Comparison of ENCODE assay signal across 35 mouse cellular contexts in genomic region chr4:123314497-123314896, GRCm38 (mm10). TPM values are rescaled to one million over a fixed set of nuclear protein-coding genes. Genes with fewer than 3 reads are reported as not detected.
"Had no signal": no experiment of that assay in that cellular context is flagged by ENCODE, and none has a peak within 500 bp of the region (broad histone marks: within the 10 kb centered on the region; RNA-seq: fewer than 3 reads in every experiment).

No protein-coding gene starts in this region.

- H3K9me3 ChIP-seq: embryonic facial prominence, embryonic 12.5 days; embryonic facial prominence, embryonic 13.5 days; embryonic facial prominence, embryonic 15.5 days; forebrain, embryonic 10.5 days; forebrain, embryonic 12.5 days; forebrain, embryonic 13.5 days; forebrain, embryonic 15.5 days had no signal

- H3K9ac ChIP-seq: embryonic facial prominence, embryonic 12.5 days; embryonic facial prominence, embryonic 13.5 days; embryonic facial prominence, embryonic 15.5 days; forebrain, embryonic 12.5 days; forebrain, embryonic 13.5 days; forebrain, embryonic 15.5 days; forebrain, postnatal 0 days had no signal

- H3K36me3 ChIP-seq: embryonic facial prominence, embryonic 12.5 days; embryonic facial prominence, embryonic 13.5 days; embryonic facial prominence, embryonic 15.5 days; forebrain, embryonic 12.5 days; forebrain, embryonic 15.5 days had no signal

- ATAC-seq: forebrain, embryonic 13.5 days; forebrain, embryonic 14.5 days; forebrain, embryonic 15.5 days; forebrain, embryonic 16.5 days; forebrain, postnatal 0 days had no signal

- DNase-seq: cerebellum, adult 8-10 months; cerebellum, adult 9-10 months; cerebellum, adult 9-11 months; cerebellum, postnatal 10 days; cerebellum, postnatal 14 days; cerebellum, postnatal 25 days; cerebellum, postnatal 36 days; embryo, embryonic 11 days; forebrain, postnatal 0 days; gastrocnemius, adult 2 months; gastrocnemius, postnatal 10 days; gastrocnemius, postnatal 14 days; gastrocnemius, postnatal 25 days; gastrocnemius, postnatal 36 days; heart, adult 11 months; heart, adult 18-20 months; heart, adult 2 months had no signal

- H3K4me2 ChIP-seq: embryonic facial prominence, embryonic 12.5 days; embryonic facial prominence, embryonic 13.5 days; embryonic facial prominence, embryonic 15.5 days; forebrain, embryonic 12.5 days; forebrain, embryonic 13.5 days; forebrain, embryonic 15.5 days had no signal

- H3K27me3 ChIP-seq: embryonic facial prominence, embryonic 12.5 days; embryonic facial prominence, embryonic 13.5 days; embryonic facial prominence, embryonic 15.5 days; forebrain, embryonic 13.5 days; forebrain, embryonic 15.5 days had no signal

- H3K4me3 ChIP-seq: embryonic facial prominence, embryonic 10.5 days; embryonic facial prominence, embryonic 12.5 days; embryonic facial prominence, embryonic 13.5 days; embryonic facial prominence, embryonic 15.5 days; erythroblast, embryonic 14.5 days; forebrain, embryonic 10.5 days; forebrain, embryonic 12.5 days; forebrain, embryonic 13.5 days; forebrain, embryonic 15.5 days; gastrocnemius, adult 2 months; heart, adult 2 months had no signal

- H3K27ac ChIP-seq: embryonic facial prominence, embryonic 10.5 days; embryonic facial prominence, embryonic 12.5 days; embryonic facial prominence, embryonic 13.5 days; embryonic facial prominence, embryonic 15.5 days; forebrain, embryonic 10.5 days; forebrain, embryonic 12.5 days; forebrain, embryonic 13.5 days; forebrain, embryonic 15.5 days; gastrocnemius, adult 2 months; heart, adult 2 months had no signal

- H3K4me1 ChIP-seq: embryonic facial prominence, embryonic 12.5 days; embryonic facial prominence, embryonic 15.5 days; forebrain, embryonic 10.5 days; forebrain, embryonic 12.5 days; forebrain, embryonic 13.5 days; forebrain, embryonic 15.5 days had no signal

RNA-seq across cellular contexts. Expression of gene Oxct2a, which starts 8.9 kb away (rescaled TPM):
- total RNA-seq: common myeloid progenitor, adult 5-6 weeks; gastrocnemius, postnatal 4 days; granulocyte monocyte progenitor cell, adult 5-6 weeks; heart, adult 18-20 months; heart, adult 2 months had no signal
- polyA plus RNA-seq: embryonic facial prominence, embryonic 10.5 days; embryonic facial prominence, embryonic 11.5 days; embryonic facial prominence, embryonic 12.5 days; embryonic facial prominence, embryonic 13.5 days; embryonic facial prominence, embryonic 14.5 days; erythroblast, embryonic 14.5 days; forebrain, embryonic 10.5 days; forebrain, embryonic 11.5 days; forebrain, embryonic 12.5 days; forebrain, embryonic 13.5 days; forebrain, embryonic 14.5 days; forebrain, embryonic 15.5 days; forebrain, embryonic 16.5 days; frontal cortex, adult 2 months had no signal

RNA-seq across cellular contexts. Expression of gene Bmp8a, which starts 28.6 kb away (rescaled TPM):
- total RNA-seq: common myeloid progenitor, adult 5-6 weeks; gastrocnemius, postnatal 4 days; granulocyte monocyte progenitor cell, adult 5-6 weeks; heart, adult 18-20 months; heart, adult 2 months had no signal
- polyA plus RNA-seq: embryonic facial prominence, embryonic 10.5 days; erythroblast, embryonic 14.5 days; forebrain, embryonic 12.5 days; forebrain, embryonic 13.5 days; forebrain, embryonic 14.5 days; heart, adult 2 months had no signal
